Comparison of ENCODE assay signal across 26 mouse cellular contexts in the genomic region with DNA sequence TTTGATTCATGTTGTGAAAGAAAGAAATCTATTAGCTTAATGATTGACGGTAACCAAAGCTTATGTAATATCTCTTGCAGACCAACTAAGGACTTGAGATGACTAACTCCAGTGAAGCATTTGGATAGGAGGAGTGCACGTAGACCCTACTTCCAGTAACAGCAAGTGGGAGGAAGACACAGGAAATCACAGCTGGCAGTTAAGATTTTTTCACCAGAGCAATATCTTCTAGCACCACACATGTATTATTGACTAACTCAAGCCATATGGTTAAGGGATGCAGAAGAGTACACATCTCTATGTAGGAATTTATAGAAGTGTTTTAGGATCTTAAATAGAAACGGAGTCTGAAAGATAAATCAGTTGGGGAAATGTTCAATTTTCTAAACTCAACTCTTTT.
A peak's percentile ranks its signal among the peaks of the same experiment; 100 is the strongest.
DNase-seq lines count a peak whose midpoint lies in the region; ATAC-seq lines count a peak whose summit lies in the region.
"Had no signal": no experiment of that assay in that cellular context is flagged by ENCODE, and none has a peak within 500 bp of the region (broad histone marks: within the 10 kb centered on the region; RNA-seq: fewer than 3 reads in every experiment).

No protein-coding gene starts in this region.

- H3K9me3 ChIP-seq in embryonic facial prominence, embryonic 14.5 days (ENCODE audit: control insufficient read depth, low read length): no peaks in the 10 kb centered on the region
- H3K9me3 ChIP-seq in embryonic facial prominence, embryonic 10.5 days: no peaks in the 10 kb centered on the region
- H3K9me3 ChIP-seq: embryonic facial prominence, embryonic 12.5 days; forebrain, embryonic 12.5 days; G1E; heart, embryonic 15.5 days; hindbrain, embryonic 13.5 days had no signal

- H3K9ac ChIP-seq in embryonic facial prominence, embryonic 14.5 days (ENCODE audit: low read depth, low read length): no peak overlapping the region
- H3K9ac ChIP-seq: embryonic facial prominence, embryonic 12.5 days; forebrain, embryonic 12.5 days; forebrain, postnatal 0 days; heart, embryonic 15.5 days; hindbrain, embryonic 13.5 days had no signal

- 69% methylated on average over 3 of the region's 3 CpGs for WGBS in embryonic facial prominence, embryonic 14.5 days
- 82% methylated on average over 3 of the region's 3 CpGs for WGBS in embryonic facial prominence, embryonic 10.5 days

- ATAC-seq in embryonic facial prominence, embryonic 14.5 days (ENCODE audit: low read depth): no peak
- ATAC-seq: CD4-positive, CD25-positive, alpha-beta regulatory T cell, adult 4 months; forebrain, postnatal 0 days; hindbrain, postnatal 0 days had no signal

- peak; percentile 2 for DNase-seq in embryonic facial prominence, embryonic 14.5 days (ENCODE audit: low spot score)
- no peak for DNase-seq in embryonic facial prominence, embryonic 10.5 days (ENCODE audit: low spot score)
- peak; percentile 11 for DNase-seq in layer of hippocampus, adult 9-11 months
- no peak for DNase-seq in layer of hippocampus, postnatal 25 days (ENCODE audit: extremely low spot score in 1 of 2, low spot score in 1 of 2)
- DNase-seq in right cerebral cortex, adult 18-20 months: peak; percentile 39
- no peak for DNase-seq in right cerebral cortex, postnatal 14 days
- DNase-seq in telencephalon, adult 2 months (ENCODE audit: low read depth, low spot score): peak; percentile 83
- DNase-seq: adrenal gland, adult 8-10 months; adrenal gland, postnatal 36 days; B cell, adult 2 months; cerebellum, adult 11 months; cerebellum, adult 8-10 months; cerebellum, postnatal 14 days; embryo, embryonic 11 days; forebrain, postnatal 0 days; gastrocnemius, postnatal 10 days; heart, adult 18-20 months; heart, postnatal 14 days had no signal

- H3K4me1 ChIP-seq in embryonic facial prominence, embryonic 14.5 days (ENCODE audit: control insufficient read depth, insufficient read depth, low read length): no peaks in the 10 kb centered on the region
- no peaks in the 10 kb centered on the region for H3K4me1 ChIP-seq in embryonic facial prominence, embryonic 10.5 days
- H3K4me1 ChIP-seq: embryonic facial prominence, embryonic 12.5 days; forebrain, embryonic 12.5 days; heart, embryonic 15.5 days; hindbrain, embryonic 13.5 days had no signal

- H3K36me3 ChIP-seq in embryonic facial prominence, embryonic 14.5 days (ENCODE audit: control insufficient read depth, insufficient read depth, low read length): no peaks in the 10 kb centered on the region
- no peaks in the 10 kb centered on the region for H3K36me3 ChIP-seq in embryonic facial prominence, embryonic 10.5 days (replicated peaks)
- H3K36me3 ChIP-seq: embryonic facial prominence, embryonic 12.5 days; forebrain, embryonic 12.5 days; G1E; heart, embryonic 15.5 days; hindbrain, embryonic 13.5 days had no signal

- H3K27me3 ChIP-seq in embryonic facial prominence, embryonic 14.5 days (replicated peaks; ENCODE audit: control insufficient read depth, insufficient read depth, low read length): no peaks in the 10 kb centered on the region
- H3K27me3 ChIP-seq in embryonic facial prominence, embryonic 10.5 days (replicated peaks; ENCODE audit: low read depth, poor library complexity, severe bottlenecking): no peaks in the 10 kb centered on the region
- H3K27me3 ChIP-seq: embryonic facial prominence, embryonic 12.5 days; forebrain, embryonic 12.5 days; heart, embryonic 15.5 days; hindbrain, embryonic 13.5 days had no signal

- no peak overlapping the region for H3K4me2 ChIP-seq in embryonic facial prominence, embryonic 14.5 days (ENCODE audit: low read depth, low read length)
- H3K4me2 ChIP-seq: embryonic facial prominence, embryonic 12.5 days; forebrain, embryonic 12.5 days; heart, embryonic 11.5 days; heart, embryonic 15.5 days; hindbrain, embryonic 13.5 days had no signal

- no peak overlapping the region for H3K4me3 ChIP-seq in embryonic facial prominence, embryonic 14.5 days (ENCODE audit: low read depth, low read length)
- H3K4me3 ChIP-seq in embryonic facial prominence, embryonic 10.5 days: no peak overlapping the region
- H3K4me3 ChIP-seq: embryonic facial prominence, embryonic 12.5 days; forebrain, embryonic 12.5 days; heart, embryonic 15.5 days; hindbrain, embryonic 13.5 days had no signal

- no peak overlapping the region for H3K27ac ChIP-seq in embryonic facial prominence, embryonic 14.5 days (replicated peaks; ENCODE audit: low read depth, low read length)
- no peak overlapping the region for H3K27ac ChIP-seq in embryonic facial prominence, embryonic 10.5 days (replicated peaks)
- H3K27ac ChIP-seq: embryonic facial prominence, embryonic 12.5 days; forebrain, embryonic 12.5 days; heart, embryonic 15.5 days; hindbrain, embryonic 13.5 days; hindbrain, postnatal 0 days had no signal

Comparison
In these comparisons a context has a peak if more than half of its experiments do, and no peak if none do; other contexts are left out.
1. DNase-seq: peak in embryonic facial prominence, embryonic 14.5 days (single experiment), layer of hippocampus, adult 9-11 months (single experiment), right cerebral cortex, adult 18-20 months (single experiment) and telencephalon, adult 2 months (single experiment); none in embryonic facial prominence, embryonic 10.5 days (single experiment), layer of hippocampus, postnatal 25 days (0 of 2) and right cerebral cortex, postnatal 14 days (single experiment).